Mouse (Mus musculus): ENCODE results near the gene 4930539E08Rik.
A peak's percentile ranks its signal among the peaks of the same experiment; 100 is the strongest.

Gene 4930539E08Rik

DNA sequence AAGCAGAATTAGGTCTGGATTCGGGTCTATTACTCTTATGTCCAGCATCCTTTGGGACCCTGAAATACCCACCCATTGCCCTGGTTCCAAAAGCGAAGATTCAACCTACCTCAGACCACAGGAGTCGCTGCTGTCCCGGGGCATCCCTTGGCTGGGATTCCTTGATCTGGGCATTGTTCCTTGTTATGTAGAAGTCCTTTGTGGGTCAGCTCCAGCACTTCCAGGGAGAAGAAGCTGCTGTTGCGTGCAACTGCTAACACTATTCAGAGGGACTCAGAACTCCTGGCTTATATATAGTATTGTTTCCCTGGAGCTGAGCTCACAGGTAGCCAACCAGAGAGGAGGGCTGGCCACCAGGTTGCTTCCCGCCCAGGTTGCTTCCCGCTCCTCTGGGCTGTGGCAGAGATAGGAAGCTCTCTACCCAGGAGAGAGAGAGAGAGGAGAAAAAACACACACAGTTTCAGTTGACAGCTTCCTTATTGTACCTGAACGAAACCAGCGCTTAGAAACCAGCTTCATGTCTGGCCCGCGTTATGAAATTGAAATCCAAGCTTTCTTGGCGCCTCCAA, at the start of gene 4930539E08Rik:
TSS of gene 4930539E08Rik (minus strand) at position 265 of the 569 bp plus-strand sequence.
- DNase-seq (ENCODE audit: low spot score) = no peak

DNA sequence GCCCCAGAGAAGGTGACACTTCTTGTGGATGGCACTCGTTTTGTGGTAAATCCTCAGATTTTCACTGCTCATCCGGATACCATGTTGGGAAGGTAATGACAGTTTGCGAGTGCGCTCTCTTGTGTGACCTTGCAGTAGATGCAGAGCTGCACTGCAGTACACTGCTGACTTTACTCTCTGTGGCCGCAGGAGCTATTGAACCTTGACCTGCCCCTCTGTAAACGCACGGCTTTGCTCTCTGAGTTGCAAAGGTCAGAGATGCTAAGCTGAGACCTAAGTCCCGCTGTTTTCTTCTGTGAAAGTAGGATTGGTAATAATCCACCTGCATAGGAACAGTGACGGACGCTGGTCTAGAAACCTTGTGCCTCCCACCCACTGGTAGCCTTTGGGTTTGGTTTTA, 46.5 kb upstream of the 4930539E08Rik start:
- no peak for DNase-seq (ENCODE audit: low spot score)

- no peak for DNase-seq (ENCODE audit: low spot score)
Observed at GRCm38 (mm10) chr17:28960597-28960996, 45.5 kb upstream of the 4930539E08Rik start.

GRCm38 (mm10) chr17:28954416-28954815, 39.3 kb upstream of the 4930539E08Rik start:
- DNase-seq (ENCODE audit: low spot score) = no peak

DNA sequence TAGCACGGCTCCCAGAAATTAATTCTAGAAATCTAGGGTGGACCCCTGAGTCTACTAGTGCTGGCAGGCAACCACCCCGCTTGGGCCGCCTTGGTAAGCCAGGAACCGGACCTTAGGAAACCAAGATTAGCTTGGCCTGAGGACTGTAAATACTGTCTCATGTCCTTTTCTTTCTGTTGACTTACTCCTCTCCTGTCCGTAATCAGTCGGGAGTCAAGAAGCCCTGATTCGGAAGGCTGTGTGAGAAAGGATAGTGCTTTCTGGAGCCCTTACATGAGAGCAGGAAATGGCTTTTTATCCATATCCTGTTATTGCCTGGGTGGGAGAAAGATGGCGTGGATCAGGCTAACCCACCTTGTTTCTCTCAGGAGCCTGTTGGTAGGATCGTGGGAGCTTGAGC, 38.1 kb upstream of the 4930539E08Rik start:
- DNase-seq (ENCODE audit: low spot score) = peak; percentile 24

DNA sequence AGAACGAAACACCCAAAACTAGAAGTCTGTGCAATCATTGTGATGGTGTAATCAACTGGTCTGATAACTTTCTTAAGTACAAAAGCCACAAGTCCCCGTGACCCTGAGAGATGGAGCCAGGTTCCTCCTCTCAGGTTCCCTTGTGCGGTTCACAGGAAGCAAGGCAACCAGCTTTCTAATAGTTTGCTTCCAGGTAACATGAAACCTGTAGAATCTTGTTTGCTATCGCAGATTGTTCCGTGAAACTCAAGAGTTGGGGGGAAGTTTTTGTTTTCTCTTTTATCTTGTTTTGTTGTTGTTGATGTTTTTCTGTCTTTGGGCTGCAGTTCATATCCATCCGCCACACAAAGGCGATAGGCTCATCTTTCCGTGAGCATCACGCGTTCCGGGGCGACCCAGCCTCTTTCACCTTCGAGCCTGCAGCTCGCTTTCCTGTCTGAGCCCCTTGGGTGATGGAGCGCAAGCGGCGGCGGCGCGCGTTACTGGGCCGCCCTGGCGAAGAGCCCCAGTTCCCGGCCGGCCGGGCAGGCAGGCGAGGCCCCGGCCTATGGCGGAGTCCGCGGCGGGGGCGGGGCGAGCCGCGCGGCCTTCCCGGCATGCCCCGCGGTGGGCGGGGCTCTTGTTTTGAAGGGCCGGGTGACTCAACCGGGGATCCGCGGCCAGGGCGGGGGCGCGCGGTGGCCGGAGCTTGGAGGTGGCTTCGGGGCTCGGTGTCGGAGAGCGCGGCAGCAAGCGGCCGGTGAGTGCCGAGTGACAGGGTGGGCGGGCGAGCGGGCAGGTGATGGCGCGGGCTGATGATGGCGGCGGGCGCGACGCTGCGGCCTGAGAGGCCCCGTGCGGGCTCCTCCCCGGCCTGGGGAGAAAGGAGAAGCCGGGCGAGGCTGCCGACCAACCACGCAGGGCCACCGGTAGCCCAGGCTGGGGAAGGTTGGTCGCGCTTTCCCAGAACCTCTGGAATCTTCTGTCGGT, 37.0 kb upstream of the 4930539E08Rik start, which contains the start of gene Kctd20:
TSS of gene Kctd20 (plus strand) at position 120 of the 969 bp plus-strand sequence.
- peak; percentile 87 for DNase-seq (ENCODE audit: low spot score)

DNA sequence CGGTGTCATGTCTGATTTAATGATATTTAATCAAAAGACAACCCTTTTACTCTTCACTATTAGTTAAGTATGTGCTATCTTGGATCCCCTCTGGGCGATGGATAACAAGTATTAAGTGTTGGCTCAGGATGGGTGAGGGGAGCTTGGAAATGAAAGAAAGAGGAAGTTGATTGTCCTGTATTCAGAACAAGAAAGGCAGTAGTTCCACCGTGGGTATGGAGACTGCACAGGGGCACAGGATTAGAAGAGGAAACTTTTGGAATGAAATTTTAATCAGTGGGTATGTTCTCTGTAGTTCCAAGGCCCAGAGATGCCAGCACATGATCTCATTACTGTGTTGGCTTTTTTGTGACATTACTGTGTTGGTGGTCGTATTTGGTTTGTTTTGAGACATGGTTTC, 35.6 kb upstream of the 4930539E08Rik start:
- no peak for DNase-seq (ENCODE audit: low spot score)

DNA sequence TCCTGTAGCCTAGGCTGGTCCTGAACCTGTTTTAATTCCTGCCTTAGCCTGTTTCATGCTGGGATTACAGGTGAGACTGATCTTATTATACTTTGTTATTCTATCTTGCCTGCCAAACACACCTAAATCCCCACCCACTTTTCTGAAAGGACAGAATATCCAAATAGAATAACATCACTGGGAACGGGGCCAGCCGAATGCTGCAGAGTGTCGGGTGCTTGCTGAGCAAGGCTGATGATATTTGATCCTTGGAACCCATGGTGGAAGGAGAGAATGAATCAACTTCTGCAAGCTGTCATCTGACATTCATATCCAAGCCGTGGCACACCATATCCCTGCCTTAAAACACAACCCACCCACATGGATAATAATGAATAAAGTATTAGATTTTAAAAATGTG, 33.5 kb upstream of the 4930539E08Rik start:
- no peak for DNase-seq (ENCODE audit: low spot score)

- no peak for DNase-seq (ENCODE audit: low spot score)
Observed at GRCm38 (mm10) chr17:28947011-28947939, 32.2 kb upstream of the 4930539E08Rik start.

- DNase-seq (ENCODE audit: low spot score) = no peak
Observed at GRCm38 (mm10) chr17:28944481-28944880, 29.4 kb upstream of the 4930539E08Rik start.

DNA sequence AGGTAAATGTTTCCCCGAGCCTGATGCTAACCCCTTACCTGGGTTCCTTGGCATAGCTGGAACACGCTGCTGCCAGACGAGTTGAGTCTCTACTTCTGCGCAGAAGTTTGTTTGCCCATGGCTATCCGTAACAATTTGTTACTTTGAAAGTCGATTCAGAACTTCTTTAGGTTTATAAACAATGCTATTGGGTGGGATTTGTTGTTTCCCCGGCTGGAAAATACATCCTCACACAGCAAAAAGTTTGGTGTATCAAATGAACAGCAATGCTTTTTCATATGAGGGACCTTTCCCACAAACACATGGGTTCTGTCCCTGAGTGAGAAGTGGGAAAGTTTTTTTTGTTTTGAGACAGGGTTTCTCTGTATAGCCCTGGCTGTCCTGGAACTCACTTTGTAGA, 28.6 kb upstream of the 4930539E08Rik start, which contains the start of gene Pxt1:
TSS of gene Pxt1 (minus strand) at position 101 of the 400 bp plus-strand sequence.
- no peak for DNase-seq (ENCODE audit: low spot score)

DNA sequence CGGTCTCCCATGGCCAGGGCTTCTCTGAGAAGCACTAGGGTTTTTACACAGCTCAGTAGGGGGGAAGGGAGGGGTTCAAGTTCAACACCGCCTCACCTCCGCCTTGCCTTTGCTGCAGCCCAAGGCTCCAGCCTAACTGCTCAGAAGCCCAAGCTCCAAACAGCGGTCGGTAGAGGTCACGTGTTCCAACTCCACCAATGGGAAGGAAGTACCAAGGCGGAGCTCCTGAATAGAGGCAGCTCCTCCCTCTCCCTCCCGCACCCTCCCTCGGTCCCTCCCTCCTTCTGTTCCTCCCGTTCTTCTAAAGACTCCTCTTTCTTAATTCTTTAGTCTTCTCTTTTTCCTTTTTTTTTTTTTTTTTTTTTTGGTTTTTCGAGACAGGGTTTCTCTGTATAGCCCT, 27.0 kb upstream of the 4930539E08Rik start:
- DNase-seq (ENCODE audit: low spot score) = no peak

GRCm38 (mm10) chr17:28940776-28941555, 25.8 kb upstream of the 4930539E08Rik start:
- DNase-seq (ENCODE audit: low spot score) = no peak

- peak; percentile 53 for DNase-seq (ENCODE audit: low spot score)
Observed at GRCm38 (mm10) chr17:28936622-28937345, 21.7 kb upstream of the 4930539E08Rik start.

- no peak for DNase-seq (ENCODE audit: low spot score)
Observed at GRCm38 (mm10) chr17:28936133-28936532, 21.0 kb upstream of the 4930539E08Rik start.

- DNase-seq (ENCODE audit: low spot score) = no peak
Observed at GRCm38 (mm10) chr17:28934120-28934916, 19.2 kb upstream of the 4930539E08Rik start.

- no peak for DNase-seq (ENCODE audit: low spot score)
Observed at GRCm38 (mm10) chr17:28932274-28932673, 17.1 kb upstream of the 4930539E08Rik start.

GRCm38 (mm10) chr17:28931436-28932211, 16.5 kb upstream of the 4930539E08Rik start:
- DNase-seq (ENCODE audit: low spot score) = no peak
